Mouse (Mus musculus) embryonic facial prominence, embryonic 12.5 days (tissue): ENCODE measurements around the gene Edn3. TPM values are rescaled to one million over a fixed set of nuclear protein-coding genes. Genes with fewer than 3 reads are reported as not detected.

Source experiments
- ATAC-seq: fragments of 200-750 bp; cut with Nextera tagmentation; 2 replicates; pipeline ENCODE4 v1.8.0; 2017; ENCODE audit not compliant: insufficient number of reproducible peaks, insufficient read depth, low FRiP score, low TSS enrichment
- H3K27ac ChIP-seq: fragments of 300-500 bp; sonication (generic); 2 replicates; pipeline ENCODE4 v1.5.1; 2016; ENCODE audit warnings: mild to moderate bottlenecking
- H3K27me3 ChIP-seq: fragments of 300-500 bp; sonication (generic); 2 replicates; pipeline ENCODE4 v1.6.1; 2016; ENCODE audit warnings: mild to moderate bottlenecking, moderate library complexity
- H3K36me3 ChIP-seq: fragments of 300-500 bp; sonication (generic); 2 replicates; pipeline ENCODE4 v1.6.1; 2016; ENCODE audit warnings: mild to moderate bottlenecking
- H3K4me1 ChIP-seq: fragments of 300-500 bp; sonication (generic); 2 replicates; pipeline ENCODE4 v1.6.1; 2016
- H3K4me2 ChIP-seq: fragments of 300-500 bp; sonication (generic); replicated peaks from 2 replicates; pipeline ENCODE4 v1.6.1; 2016; ENCODE audit warnings: mild to moderate bottlenecking, moderate library complexity
- H3K4me3 ChIP-seq: fragments of 300-500 bp; sonication (generic); 2 replicates; pipeline ENCODE4 v1.5.1; 2016; ENCODE audit warnings: mild to moderate bottlenecking
- H3K9ac ChIP-seq: fragments of 300-500 bp; sonication (generic); 2 replicates; pipeline ENCODE4 v1.6.1; 2016; ENCODE audit warnings: mild to moderate bottlenecking, moderate library complexity
- H3K9me3 ChIP-seq: fragments of 300-500 bp; sonication (generic); 2 replicates; pipeline ENCODE4 v1.6.1; 2016; ENCODE audit warnings: mild to moderate bottlenecking, moderate library complexity
- WGBS: fragments of 180-500 bp; shearing (Covaris S2); methylation state at CpG from one replicate; pipeline ENCODE4 v1.1.7; 2016; 5-methylcytosine and 5-hydroxymethylcytosine counted together
- polyA plus RNA-seq: library from polyadenylated mRNA; unstranded; fragments of >200 nt; fragmentation: Nextera tagmentation; extraction: Ambion mirVana; gene quantifications from 2 replicates; pipeline ENCODE4 v1.2.1, GENCODE M21; 2016

Gene Edn3
- polyA plus RNA-seq, 1 experiment from 2014 or later, result 22.1 TPM

GRCm38 (mm10) chr2:174761452-174762101, 1.2 kb downstream of the Edn3 start:
- peak overlapping the region; percentile 53 for H3K4me3 ChIP-seq
- H3K9me3 ChIP-seq, result no peaks in the 10 kb centered on the region
- H3K36me3 ChIP-seq, result peaks cover 3% of the 10 kb centered on the region; the same call in 1 of the 2 replicates
- H3K9ac ChIP-seq, result peak overlapping the region; percentile 69; the same call in 1 of the 2 replicates
- H3K27ac ChIP-seq, result peak overlapping the region; percentile 74; the same call in 1 of the 2 replicates
- peaks cover 15% of the 10 kb centered on the region for H3K4me1 ChIP-seq
- 30% methylated on average over 6 of the region's 6 CpGs for WGBS
- ATAC-seq, result no peak
- H3K27me3 ChIP-seq, result no peaks in the 10 kb centered on the region
- H3K4me2 ChIP-seq, result peak overlapping the region; percentile 84

GRCm38 (mm10) chr2:174762310-174762709, 1.9 kb downstream of the Edn3 start:
- Histone ChIP-seq H3K4me1 (peaks cover 15% of the 10 kb centered on the region), H3K4me3 (no peak overlapping the region), H3K9me3 (no peaks in the 10 kb centered on the region), H3K4me2 (peak overlapping the region; percentile 84; the same call in 1 of the 2 replicates), H3K9ac (no peak overlapping the region), H3K36me3 (peaks cover 3% of the 10 kb centered on the region; the same call in 1 of the 2 replicates), H3K27me3 (no peaks in the 10 kb centered on the region), H3K27ac (no peak overlapping the region)
- WGBS, result 97% methylated on average over 2 of the region's 2 CpGs
- ATAC-seq, result no peak

GRCm38 (mm10) chr2:174768891-174769528, 8.6 kb downstream of the Edn3 start:
- H3K27me3 ChIP-seq, result no peaks in the 10 kb centered on the region
- no peak overlapping the region for H3K4me3 ChIP-seq
- H3K4me1 ChIP-seq, result 0 out of 2 replicates have a peak, but pooled peaks cover 6% of the 10 kb centered on the region
- H3K27ac ChIP-seq, result no peak overlapping the region
- ATAC-seq, result no peak
- no peaks in the 10 kb centered on the region for H3K9me3 ChIP-seq
- no peak overlapping the region for H3K4me2 ChIP-seq
- 53% methylated on average over 7 of the region's 7 CpGs for WGBS
- H3K36me3 ChIP-seq, result peaks cover 3% of the 10 kb centered on the region
- no peak overlapping the region for H3K9ac ChIP-seq

- H3K4me3 ChIP-seq, result no peak overlapping the region
- no peak for ATAC-seq
- WGBS, result 87% methylated on average over 10 of the region's 10 CpGs
- H3K27ac ChIP-seq, result no peak overlapping the region
- H3K9me3 ChIP-seq, result no peaks in the 10 kb centered on the region
- no peak overlapping the region for H3K9ac ChIP-seq
- H3K27me3 ChIP-seq, result no peaks in the 10 kb centered on the region
- peaks cover 2% of the 10 kb centered on the region; the same call in 1 of the 2 replicates for H3K4me1 ChIP-seq
- H3K36me3 ChIP-seq, result no peaks in the 10 kb centered on the region; the same call in 1 of the 2 replicates
- H3K4me2 ChIP-seq, result no peak overlapping the region
Observed at GRCm38 (mm10) chr2:174774177-174775111, 14.0 kb downstream of the Edn3 start.

- H3K27me3 ChIP-seq, result no peaks in the 10 kb centered on the region
- H3K4me2 ChIP-seq, result no peak overlapping the region
- H3K4me1 ChIP-seq, result peaks cover 30% of the 10 kb centered on the region
- peak overlapping the region; percentile 71 for H3K27ac ChIP-seq
- H3K9ac ChIP-seq, result no peak overlapping the region
- no peaks in the 10 kb centered on the region for H3K36me3 ChIP-seq
- no peak for ATAC-seq
- 26% methylated on average over 4 of the region's 4 CpGs for WGBS
- no peak overlapping the region for H3K4me3 ChIP-seq
- H3K9me3 ChIP-seq, result no peaks in the 10 kb centered on the region
Observed at GRCm38 (mm10) chr2:174782016-174782415, 21.6 kb downstream of the Edn3 start.

- ATAC-seq, result 0 out of 2 replicates have a peak, but pooled peaks have one; percentile 36
- WGBS, result 31% methylated on average over 5 of the region's 5 CpGs
- peak overlapping the region; percentile 71 for H3K27ac ChIP-seq
Observed at GRCm38 (mm10) chr2:174782880-174783279, 22.5 kb downstream of the Edn3 start.

GRCm38 (mm10) chr2:174788830-174789229, 28.4 kb downstream of the Edn3 start:
- no peaks in the 10 kb centered on the region for H3K27me3 ChIP-seq
- H3K9ac ChIP-seq, result no peak overlapping the region
- 0 out of 2 replicates have a peak, but pooled peaks cover 8% of the 10 kb centered on the region for H3K4me1 ChIP-seq
- no peak overlapping the region for H3K4me3 ChIP-seq
- no peak for ATAC-seq
- no peak overlapping the region for H3K27ac ChIP-seq
- no peak overlapping the region for H3K4me2 ChIP-seq
- H3K9me3 ChIP-seq, result no peaks in the 10 kb centered on the region
- H3K36me3 ChIP-seq, result no peaks in the 10 kb centered on the region

More at GRCm38 (mm10) chr2:174782880-174783279, 22.5 kb downstream of the Edn3 start:
- Histone ChIP-seq H3K27me3 (no peaks in the 10 kb centered on the region), H3K9me3 (no peaks in the 10 kb centered on the region), H3K4me1 (peaks cover 33% of the 10 kb centered on the region), H3K4me2 (no peak overlapping the region), H3K9ac (no peak overlapping the region), H3K36me3 (no peaks in the 10 kb centered on the region), H3K4me3 (no peak overlapping the region)

- Histone ChIP-seq H3K4me3 (no peak overlapping the region), H3K4me1 (no peaks in the 10 kb centered on the region), H3K9ac (no peak overlapping the region), H3K36me3 (no peaks in the 10 kb centered on the region), H3K9me3 (no peaks in the 10 kb centered on the region), H3K4me2 (no peak overlapping the region), H3K27ac (no peak overlapping the region), H3K27me3 (no peaks in the 10 kb centered on the region)
- 72% methylated on average over 8 of the region's 8 CpGs for WGBS
- ATAC-seq, result no peak
Observed at GRCm38 (mm10) chr2:174792436-174793125, 32.2 kb downstream of the Edn3 start.

- 75% methylated on average over 1 of the region's 1 CpGs for WGBS
- no peak overlapping the region for H3K4me2 ChIP-seq
- H3K9me3 ChIP-seq, result no peaks in the 10 kb centered on the region
- H3K36me3 ChIP-seq, result no peaks in the 10 kb centered on the region
- no peak overlapping the region for H3K27ac ChIP-seq
- ATAC-seq, result no peak
- no peaks in the 10 kb centered on the region for H3K4me1 ChIP-seq
- no peak overlapping the region for H3K4me3 ChIP-seq
- no peaks in the 10 kb centered on the region for H3K27me3 ChIP-seq
- H3K9ac ChIP-seq, result no peak overlapping the region
Observed at GRCm38 (mm10) chr2:174793181-174793580, 32.8 kb downstream of the Edn3 start.

- no peak for ATAC-seq
- Histone ChIP-seq H3K4me3 (no peak overlapping the region), H3K36me3 (no peaks in the 10 kb centered on the region), H3K4me1 (no peaks in the 10 kb centered on the region), H3K9me3 (no peaks in the 10 kb centered on the region), H3K27me3 (no peaks in the 10 kb centered on the region), H3K27ac (no peak overlapping the region), H3K4me2 (no peak overlapping the region), H3K9ac (no peak overlapping the region)
- WGBS, result 61% methylated on average over 2 of the region's 2 CpGs
Observed at GRCm38 (mm10) chr2:174796998-174797397, 36.6 kb downstream of the Edn3 start.

GRCm38 (mm10) chr2:174797495-174798068, 37.2 kb downstream of the Edn3 start:
- Histone ChIP-seq H3K9me3 (no peaks in the 10 kb centered on the region), H3K27ac (no peak overlapping the region), H3K4me3 (no peak overlapping the region), H3K4me1 (no peaks in the 10 kb centered on the region), H3K36me3 (no peaks in the 10 kb centered on the region), H3K27me3 (no peaks in the 10 kb centered on the region), H3K9ac (no peak overlapping the region), H3K4me2 (no peak overlapping the region)
- 68% methylated on average over 4 of the region's 4 CpGs for WGBS
- peak; percentile 23; the same call in 1 of the 2 replicates for ATAC-seq
